Mouse (Mus musculus): ENCODE results near the gene Rilpl1.

DNA sequence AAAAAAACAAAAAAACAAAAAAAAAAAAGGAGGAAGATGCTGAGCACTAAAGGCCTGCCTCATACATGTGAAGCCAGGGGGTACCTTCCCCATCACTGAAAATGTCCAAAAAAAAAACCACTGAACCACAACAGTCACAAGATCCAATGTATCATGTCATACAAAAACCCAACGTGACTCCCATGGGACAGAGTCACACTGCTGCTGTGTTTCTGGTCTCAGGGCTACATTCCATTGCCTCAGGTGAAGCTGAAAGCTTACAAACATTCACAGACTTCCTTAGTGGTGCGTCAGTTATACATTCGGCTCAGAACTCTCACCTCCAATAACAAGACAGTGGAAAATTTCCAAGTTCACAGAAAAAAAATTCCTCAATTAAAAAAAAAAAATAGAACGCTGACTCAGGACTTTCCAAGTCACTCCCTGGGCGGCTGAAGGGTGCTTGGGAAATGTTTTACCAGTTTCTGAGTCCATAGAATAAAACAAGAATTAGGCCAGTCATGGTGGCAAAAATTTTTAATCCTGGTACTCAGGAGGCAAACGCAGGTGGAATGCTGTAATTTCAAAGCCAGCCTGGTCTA lies 60.5 kb downstream of the Rilpl1 start:
- TF ChIP-seq CTCF (IDR thresholded peaks at IDR 0.05; ENCODE audit: low read depth) (no peak), EP300 (optimal IDR thresholded peaks at IDR 0.05) (no peak)

Measured in stomach, postnatal 0 days (tissue).